Mouse (Mus musculus) embryo, embryonic 9.5 days (tissue): ENCODE measurements at regions not wholly inside any gene's neighbourhood (a gene's known extent, or its start where the extent isn't known, plus 50 kb on each side); places are given as distances from the start of the nearest gene placed in this dataset.
A peak's percentile ranks its signal among the peaks of the same experiment; 100 is the strongest.

Experiments
- DNase-seq: peaks from one replicate; pipeline ENCODE4 v3.0.0-alpha.2; 2017; ENCODE audit errors: extremely low spot score

DNA sequence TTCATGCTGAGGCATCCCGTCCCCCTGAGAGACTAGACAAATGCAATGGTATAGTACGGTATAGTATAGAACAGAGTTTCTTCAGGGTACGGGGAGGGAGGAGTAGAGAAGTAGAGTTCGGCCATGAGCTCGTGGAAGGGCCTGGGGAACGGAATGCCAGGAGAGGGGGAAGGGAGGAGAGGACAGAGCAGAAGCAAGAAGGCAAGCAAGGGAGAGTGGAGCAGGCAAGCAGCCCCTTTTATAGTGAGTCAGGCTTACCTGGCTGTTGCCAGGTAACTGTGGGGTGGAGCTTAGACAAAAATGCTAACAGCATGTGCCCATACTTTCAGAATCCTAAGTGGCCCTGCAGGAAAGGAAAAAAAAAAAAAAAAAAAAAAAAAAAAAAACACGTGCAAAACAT lies 174.7 kb upstream of the Dapk1 start:
- DNase-seq = no peak

DNA sequence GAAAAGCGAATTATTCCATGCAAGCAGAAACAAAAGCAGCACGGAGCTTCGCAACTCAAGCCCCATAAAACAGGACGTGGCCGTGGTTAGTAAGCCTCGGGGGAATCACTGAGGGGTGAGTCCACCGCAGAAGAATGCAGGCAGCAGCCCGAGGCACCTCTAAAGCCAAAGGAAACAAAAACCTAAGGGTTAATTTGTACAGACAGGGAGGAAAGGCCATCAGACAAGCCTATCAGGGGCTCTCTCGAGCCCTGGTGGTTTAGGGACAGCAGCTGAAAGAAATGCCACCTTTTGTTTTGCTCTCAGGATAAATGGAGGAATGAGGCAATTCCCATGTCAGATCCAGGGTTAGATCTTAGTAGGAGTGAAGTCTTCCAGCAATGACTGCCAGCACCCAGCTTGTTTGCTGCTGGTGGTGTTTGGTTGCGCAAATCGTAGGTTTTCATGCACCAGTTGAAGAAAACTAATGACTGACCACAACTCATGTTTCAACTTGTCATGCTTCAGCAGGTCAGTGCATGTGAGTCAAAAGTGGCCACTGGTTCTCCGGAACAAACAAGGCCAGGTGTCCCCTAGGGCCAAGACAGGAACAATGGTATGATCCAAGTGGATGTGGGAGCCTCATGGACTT lies 173.9 kb upstream of the Dapk1 start:
- peak; percentile 37 for DNase-seq

DNA sequence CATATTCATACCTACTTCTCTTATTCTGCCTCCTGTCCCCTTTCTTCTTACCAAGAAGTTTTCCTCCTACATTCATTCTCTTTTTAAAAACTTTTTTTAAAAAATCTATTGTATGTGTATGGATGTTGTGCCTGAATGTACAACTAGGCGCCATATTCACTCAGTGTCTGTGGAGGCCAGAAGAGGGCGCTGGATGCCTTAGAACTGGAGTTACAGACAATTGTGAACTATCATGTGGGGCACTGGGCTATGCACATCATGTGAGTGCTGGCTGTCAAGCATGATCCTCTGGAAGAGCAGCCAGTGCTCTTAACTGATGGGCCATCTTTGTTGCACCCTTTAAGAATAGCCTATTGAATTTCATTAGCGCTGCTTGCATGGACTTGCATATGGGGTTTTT lies 172.6 kb upstream of the Dapk1 start:
- no peak for DNase-seq

DNA sequence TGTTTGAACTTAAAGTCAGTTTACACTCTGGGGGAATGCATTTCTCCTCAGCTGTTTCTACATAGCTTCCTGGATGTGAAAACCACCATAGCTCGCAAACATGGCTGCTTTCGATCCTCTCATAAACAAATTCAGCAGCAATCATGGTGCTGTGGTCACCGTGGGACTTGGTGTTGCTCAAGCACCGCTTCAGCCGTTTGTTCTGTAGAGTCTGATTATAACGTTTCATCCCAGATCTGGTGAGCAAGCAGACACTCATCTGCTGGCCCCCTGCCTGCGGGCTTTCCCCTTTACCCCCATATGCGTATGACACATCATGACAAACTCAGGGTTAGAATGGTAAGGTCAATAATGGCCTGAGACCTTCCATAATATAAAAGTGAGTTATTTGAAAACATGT lies 170.3 kb upstream of the Dapk1 start:
- DNase-seq = no peak

DNA sequence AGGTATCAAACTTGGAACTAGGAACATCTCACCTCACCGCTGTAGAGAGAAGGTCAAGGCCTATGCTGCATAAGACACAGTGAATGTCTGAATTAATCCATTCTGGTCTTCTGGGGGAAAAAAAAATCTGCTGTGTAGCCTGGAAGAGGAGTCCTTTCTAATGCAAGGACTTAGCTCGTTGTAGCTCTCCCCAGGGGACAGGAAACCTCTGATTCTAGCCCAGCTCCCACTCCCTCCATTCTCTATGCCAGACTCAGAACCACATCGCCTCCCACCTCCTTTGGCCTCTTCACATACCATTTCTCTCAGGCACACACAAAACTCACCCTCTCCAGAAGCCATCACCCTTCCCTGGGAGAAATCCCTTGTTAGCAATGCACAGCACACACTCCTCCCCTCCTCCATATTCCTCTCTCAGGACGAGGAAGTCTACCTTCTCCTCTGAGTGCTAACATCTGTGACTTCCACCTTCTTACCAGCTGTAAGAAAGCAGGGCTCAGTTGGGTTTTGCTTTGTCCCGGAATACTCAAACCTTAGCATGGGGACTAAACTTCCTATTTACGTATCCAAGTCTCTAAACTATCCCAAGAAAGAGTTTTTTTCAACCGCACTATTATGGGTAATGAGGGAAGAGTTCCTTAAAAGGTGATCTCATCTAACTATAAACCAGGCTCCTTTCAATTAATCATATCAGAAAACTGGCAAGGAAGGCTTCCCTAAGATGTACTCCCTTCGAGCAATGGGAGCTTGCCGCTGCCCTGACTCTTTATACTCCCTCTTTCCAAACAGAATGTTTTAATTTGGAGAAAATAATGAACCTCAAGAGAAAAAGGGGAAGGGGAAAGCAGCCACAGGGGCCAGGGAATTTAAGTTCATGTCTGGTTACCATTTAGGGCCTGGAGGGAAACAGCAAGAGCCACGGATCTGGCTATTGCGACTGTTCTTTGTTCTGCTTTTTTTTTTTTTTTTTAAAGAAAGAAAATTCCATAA lies 167.2 kb upstream of the Dapk1 start:
- no peak for DNase-seq

DNA sequence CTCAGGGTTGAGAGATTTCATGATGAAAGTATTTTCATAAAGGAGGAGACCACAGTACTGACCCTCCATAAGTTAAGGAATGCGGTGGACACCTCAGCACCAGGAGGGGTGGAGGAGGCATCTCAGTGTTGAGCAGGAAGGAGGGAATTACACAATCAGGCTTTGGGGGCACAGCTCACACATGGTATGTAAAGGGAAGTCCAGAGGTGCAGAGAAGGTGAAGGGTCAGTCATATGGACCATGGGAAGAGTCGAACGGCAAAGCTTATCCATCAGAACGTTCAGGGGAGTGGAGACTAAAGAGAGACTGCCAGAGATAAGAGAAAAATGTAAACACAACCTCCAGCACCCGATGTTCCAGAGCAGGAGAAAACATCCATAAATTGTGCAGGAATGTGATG lies 166.4 kb upstream of the Dapk1 start:
- no peak for DNase-seq

DNA sequence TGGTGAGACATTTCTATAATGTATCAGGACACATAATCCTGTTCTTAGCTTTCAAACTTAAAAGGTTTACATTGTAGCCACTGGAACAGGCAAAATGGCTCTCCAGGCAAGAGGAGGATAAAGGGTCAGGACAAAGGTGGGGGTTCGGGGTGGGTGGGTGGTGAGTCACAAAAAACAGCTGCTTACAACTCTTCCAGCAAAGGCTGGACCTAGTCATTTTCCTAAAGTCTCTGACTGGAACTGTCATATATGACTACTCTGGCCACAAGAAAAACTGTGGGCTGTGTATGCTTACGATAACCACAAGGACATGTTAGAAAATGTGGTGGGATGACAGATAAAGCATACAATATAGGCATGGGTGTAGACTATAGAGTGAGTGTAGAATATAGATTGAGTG lies 163.6 kb upstream of the Dapk1 start:
- no peak for DNase-seq

DNA sequence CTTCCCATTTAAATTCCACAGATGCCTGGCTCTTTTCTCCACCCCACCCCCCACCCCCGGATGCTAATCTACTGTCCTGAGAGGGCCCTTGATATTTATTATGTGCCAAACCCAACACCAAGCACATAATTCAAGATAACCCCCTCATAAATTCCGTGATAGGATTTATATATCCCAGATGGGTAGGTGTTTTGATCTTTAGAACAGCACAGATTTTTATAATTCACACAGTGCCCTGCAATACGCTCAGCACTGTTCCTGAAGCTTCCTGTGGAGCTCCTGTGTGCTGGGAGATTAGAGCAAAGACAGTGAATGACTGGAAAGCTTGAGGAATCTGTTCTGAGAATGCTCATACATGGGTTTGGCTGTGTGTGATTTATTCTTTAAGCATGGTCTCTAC lies 161.2 kb upstream of the Dapk1 start:
- DNase-seq = no peak

DNA sequence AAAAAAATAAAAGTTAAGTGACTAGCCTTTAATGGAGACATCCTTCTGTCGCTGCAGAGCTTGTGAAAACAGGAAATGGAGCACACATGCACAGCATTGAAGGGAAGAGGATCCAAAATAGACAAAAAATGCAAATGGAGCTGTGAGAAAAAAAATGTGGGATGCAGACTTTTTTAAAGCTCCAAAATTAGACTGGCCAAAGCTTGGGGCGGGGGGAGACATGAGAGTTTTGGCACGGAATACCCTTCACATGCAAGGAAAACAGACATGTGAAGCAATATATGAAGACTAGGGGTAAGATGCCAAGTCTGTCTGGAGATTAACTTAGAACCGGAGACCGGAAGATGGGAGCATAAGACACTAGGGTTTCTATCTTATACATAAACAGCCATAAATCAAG lies 156.6 kb upstream of the Dapk1 start:
- DNase-seq = no peak

DNA sequence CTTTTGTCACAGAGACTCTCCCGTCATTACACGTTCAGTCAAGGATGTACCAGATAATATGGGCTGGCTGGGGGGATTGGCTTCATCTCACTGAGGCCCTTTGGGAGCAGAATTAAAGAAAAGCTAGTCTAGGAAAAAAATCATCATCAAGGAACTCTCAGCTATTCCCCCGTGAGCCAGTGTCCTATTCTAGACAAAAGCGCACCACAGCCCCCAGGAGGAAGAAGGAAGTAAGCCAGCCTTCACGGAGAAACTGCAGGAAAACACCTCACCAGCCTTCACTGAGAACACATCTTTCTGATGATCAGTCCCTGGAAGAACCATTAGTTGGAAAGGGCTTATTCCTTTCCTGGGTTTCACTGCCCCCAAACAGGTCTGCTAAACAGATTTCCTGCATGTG lies 154.8 kb upstream of the Dapk1 start:
- DNase-seq = no peak

DNA sequence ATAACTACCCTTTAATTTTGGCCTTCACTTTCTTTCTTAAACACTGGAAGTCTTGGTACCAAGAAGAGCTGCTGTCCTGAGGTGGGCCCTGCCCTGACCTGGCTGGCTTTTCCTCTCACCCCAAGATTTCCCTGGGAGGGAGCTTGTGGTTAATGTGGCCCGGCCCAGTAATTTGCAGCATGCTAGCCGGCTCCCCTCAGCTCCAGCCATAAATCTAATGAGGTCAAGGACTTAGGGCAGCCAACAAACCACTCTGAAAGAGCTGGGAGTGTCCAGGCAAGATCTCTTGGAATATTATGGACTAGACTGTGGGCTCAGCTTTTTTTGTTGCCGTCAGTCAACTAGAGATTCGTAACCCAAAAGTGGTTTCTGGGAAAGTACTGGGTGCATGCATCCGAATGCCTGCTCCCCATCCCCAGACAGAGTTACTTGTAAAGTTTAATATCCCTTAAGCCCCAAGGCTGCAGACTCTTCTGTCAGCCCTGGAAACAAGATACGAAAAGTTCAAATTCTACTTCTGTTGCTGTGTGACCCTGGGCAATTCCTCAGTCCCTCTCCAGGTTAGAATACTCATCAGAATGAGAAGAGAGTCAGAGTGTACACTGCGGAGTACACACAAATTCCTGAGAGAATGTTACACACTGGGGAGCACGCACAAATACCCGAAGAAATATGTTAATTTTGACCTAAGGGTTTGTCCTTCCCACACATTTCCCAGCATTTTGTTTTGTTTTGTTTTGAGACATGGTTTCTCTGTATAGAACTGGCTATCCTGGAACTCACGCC lies 150.8 kb upstream of the Dapk1 start:
- DNase-seq = no peak

DNA sequence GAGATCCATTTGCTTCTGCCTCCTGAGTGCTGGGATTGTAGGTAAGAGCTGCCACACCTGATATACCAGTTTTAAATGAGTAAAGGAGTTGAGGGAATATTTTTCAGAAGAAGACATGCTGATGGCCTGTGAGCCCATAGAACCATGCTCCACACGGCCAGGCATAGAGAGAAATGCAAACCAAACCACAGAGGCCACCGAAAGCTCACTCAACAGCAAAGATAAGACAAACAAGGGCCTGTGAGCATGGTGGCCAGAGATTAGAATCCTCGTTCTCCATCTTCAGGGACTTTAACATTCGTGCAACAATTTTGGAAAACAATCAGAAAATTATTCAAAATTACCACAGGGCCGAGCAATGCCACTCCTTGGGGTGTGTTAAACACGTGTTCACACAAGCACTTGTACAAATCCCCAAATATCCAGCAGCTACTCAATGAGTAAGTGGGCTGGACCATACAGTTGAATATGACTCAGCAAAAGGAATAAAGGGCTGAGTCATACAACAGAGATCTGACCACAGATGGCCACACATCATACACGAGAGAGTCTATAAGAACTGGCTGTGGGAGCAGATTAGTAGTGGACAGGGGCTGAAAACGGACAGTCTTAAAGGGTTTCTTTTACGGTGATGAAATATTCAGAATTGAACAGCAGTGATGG lies 147.8 kb upstream of the Dapk1 start:
- no peak for DNase-seq

DNA sequence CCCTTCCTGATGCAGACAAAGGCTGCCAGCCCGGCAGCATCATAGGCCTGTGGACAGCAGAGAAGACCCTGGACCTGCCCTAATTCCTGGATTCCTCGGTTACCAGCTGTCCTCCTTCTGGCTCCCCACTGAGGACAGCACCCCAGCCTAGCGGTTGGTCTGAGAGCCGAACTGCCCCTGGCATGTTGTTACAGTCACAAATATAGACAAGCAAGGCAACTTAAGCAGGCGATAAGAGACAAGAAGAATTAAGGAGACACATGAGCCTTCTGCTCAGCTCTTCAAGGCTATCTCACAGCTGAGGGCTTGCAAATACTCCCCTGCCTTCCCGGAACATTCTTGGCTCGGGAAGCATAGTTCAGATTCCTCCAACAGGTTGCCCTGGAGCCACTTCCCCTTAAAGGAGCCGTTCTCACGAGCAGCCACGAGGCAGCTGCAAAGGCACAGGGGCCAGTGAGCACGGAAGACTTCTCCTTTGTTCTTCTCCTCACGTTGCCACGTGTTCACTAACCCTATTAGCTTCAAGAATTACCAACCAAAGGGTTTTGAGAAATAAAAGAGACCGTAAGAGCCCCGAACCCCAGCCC lies 146.6 kb upstream of the Dapk1 start:
- peak; percentile 49 for DNase-seq

DNA sequence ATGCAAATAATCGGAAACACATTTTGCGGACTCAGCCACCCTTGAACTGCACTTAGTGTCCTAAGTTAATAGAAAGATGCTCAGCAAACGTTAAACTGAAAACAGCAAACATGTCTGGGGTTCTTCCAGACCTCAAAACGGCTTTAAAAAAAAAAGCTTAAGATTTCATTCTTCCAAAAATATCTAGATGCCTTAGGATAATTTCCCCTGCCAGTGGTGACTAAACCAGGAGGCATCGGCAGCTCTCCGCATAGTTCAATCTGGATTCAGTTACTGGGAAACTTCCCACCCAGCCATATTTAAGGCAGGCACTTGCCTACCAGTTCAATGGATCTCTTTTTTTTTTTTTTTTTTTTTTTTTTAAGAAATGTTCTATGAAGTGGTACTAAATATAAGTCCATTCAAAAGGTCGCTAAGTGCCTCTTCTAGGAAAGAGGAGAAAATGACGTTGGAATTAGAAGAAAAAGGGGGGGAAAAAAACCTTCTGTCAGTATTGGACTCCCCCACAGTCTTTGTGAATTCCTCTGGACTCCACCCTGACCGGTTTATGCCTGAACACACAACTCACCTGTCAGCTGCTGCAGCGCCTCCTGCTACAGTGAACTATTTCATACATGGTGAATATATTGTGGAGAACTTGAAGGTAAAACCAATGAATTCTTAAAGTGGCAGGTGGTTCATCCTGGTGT lies 145.7 kb upstream of the Dapk1 start:
- DNase-seq = no peak

DNA sequence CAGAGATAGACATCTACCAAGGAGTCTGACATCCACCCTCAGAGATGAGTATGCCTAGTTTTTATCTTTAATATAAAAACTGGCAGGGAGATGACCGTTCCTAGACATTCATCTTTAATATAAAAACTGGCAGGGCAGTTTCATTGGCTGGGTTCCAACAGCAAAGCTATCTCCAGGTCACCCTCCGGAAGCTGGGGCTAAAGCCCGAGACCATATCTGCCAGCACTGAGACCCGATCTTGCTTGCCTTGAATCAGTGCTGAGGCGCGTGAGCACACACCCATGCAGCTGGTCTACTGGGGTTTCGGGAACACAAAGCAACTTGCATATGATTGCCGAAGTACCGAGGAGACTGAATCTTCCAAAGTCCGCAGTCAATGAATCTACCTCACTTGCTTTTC lies 144.5 kb upstream of the Dapk1 start:
- DNase-seq = no peak

DNA sequence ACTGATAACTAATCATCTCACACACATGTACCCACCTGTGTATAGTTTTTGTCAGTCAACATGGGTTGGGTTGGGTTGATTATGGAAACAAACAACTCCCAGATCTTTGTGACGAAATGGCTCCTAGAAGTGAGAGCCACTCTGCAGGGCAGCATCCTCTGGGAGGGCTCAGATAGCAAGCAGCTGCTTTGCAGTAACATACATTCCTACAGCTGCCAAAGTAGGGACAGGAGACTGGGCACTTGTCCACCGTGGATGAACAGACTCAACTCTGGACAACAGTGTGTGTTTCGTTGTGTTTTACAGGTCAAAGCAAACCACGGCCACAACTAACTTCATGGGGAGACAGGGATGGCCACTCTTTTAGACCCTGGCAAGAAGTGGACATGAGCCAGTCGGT lies 142.7 kb upstream of the Dapk1 start:
- no peak for DNase-seq

DNA sequence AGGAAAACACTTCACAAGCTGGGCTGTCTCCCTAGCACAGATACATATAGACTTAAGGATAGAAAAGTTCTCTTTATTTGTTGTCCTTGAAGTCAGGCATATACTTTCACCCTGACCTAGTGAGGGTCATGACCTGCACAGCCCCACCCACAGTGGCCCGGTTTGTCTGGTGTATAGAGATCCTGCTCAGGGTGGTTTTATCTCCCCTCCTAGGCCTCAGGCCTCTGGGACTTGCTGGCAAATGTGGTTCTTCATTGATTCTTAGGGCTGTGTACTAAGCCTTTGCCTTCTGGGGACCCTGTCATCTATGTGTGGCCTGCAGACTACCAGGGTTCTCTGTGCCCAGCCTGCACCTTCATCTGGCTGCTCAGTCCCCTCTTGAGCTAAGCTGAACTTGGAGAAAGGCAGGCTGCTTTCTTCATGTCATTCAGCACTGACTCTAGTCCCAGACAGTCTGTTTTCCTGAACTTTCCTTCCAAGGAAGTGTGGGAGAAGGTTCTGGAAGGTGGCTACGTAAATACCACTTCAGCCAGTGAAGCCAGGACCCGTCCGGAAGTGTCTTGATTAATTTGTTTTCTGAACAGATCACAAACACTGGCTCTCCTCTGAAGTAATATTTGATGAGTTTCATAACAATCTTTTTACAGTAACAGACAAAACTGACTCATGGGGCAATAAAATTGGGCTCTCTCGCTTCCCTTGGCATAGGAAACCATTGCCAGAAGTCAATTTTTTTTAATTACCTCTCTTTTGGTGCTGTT lies 135.0 kb upstream of the Dapk1 start:
- no peak for DNase-seq

DNA sequence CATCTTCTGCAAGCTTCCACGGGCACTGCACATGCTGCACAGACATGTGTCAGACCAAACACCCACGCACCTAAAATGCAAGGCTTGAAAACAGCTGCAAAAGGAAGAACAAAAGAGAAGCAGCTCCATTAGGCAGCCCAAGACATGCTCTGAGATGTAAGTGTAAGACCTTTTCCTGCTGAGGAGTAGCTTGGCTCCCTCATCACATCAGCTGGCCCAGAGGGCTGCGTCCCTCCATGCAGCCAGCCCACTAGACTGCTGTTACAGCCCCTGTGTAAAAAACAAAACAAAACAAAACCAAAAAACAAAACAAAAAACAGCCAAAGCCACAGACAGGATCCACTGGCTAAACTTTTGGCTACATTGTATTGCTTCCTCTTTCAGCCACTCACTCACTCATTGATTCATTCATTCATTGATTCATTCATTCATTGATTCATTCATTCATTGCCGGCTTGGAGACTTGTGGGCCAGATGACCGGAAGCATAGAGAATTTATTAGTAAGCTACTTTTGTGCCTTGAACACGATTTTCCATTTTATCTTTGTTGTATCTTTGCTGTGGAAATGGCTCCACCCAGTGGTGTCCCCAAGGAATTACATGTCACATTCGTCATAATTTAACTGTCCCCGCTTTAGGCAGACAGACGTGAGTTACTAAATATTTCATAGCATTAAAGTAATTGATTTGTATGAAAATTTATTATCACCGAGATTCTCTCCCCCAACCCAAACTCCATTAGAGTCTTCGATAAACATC lies 133.7 kb upstream of the Dapk1 start:
- peak; percentile 75 for DNase-seq
